Mouse (Mus musculus): ENCODE measurements around the gene Fkbp8. TPM values are rescaled to one million over a fixed set of nuclear protein-coding genes. Genes with fewer than 3 reads are reported as not detected.

The Fkbp8 gene
- total and polyA plus RNA-seq, 3 experiments = 176 to 266 (median 178) TPM

DNA sequence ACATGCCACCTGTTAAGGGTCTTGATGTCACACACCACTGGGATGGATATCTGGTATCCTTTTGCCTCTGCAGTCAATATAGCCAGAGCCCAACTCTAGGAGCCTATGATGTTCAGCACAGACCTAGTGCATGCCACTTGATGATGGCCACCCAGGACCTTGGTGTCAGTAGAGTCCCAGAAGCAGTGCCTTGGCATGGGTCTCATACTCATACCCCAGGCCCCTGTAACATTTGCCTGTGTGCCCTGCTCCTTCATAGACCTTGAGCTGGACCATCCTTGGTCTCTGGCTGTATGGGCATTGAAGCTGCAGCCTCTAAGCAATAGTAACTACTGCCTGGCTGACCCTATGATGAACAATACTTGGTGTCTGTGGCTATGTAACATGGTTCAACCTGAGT lies 46.8 kb downstream of the Fkbp8 start:
- Histone ChIP-seq H3K4me3 (replicated peaks in 1 of 3; ENCODE audit: low read depth in 2 of 3, low read length in 2 of 3, poor library complexity in 1 of 3) (no peak overlapping the region), H3K9ac (ENCODE audit: insufficient read depth, low read depth) (no peak overlapping the region), H3K27ac (ENCODE audit: insufficient read depth, low read depth) (no peak overlapping the region), H3K4me2 (ENCODE audit: insufficient read depth, low read depth, poor library complexity, severe bottlenecking) (no peak overlapping the region), H3K36me3 (replicated peaks in 1 of 2; ENCODE audit: control insufficient read depth in 1 of 2, insufficient read depth in 1 of 2, low read length in 1 of 2) (peaks cover 30 to 87% of the 10 kb centered on the region in 2 experiments), H3K79me2 (replicated peaks; ENCODE audit: control insufficient read depth, extremely low read depth, insufficient read depth, poor library complexity, severe bottlenecking) (no peaks in the 10 kb centered on the region), H3K4me1 (ENCODE audit: control insufficient read depth in 1 of 2, insufficient read depth in 2 of 2) (peaks cover 8 to 27% of the 10 kb centered on the region in 2 experiments), H3K9me3 (replicated peaks; ENCODE audit: low read length) (no peaks in the 10 kb centered on the region), H3K27me3 (replicated peaks) (no peaks in the 10 kb centered on the region)
- in situ Hi-C loops (cut with MboI; ENCODE audit: low pct_ligation_motif_present, low pct_unique_long_range_greater_than_20kb, low sequenced_read_pairs) (no loop called here), dilution Hi-C loops (cut with MboI; ENCODE audit: extremely low pct_ligation_motif_present, extremely low pct_unique_long_range_greater_than_20kb, low sequenced_read_pairs) (no loop called here)
- no peak for DNase-seq (ENCODE audit: extremely low read depth)
- TF ChIP-seq GABPA (IDR thresholded peaks at IDR 0.05; ENCODE audit: insufficient replicate concordance, low read depth, low read length) = no peak
- TF ChIP-seq KAT2A (IDR thresholded peaks at IDR 0.05; ENCODE audit: insufficient replicate concordance, low read length) = no peak
- TF ChIP-seq MAX (IDR thresholded peaks at IDR 0.05; ENCODE audit: low read length) = no peak
- no peak for TF ChIP-seq SIN3A (IDR thresholded peaks at IDR 0.05; ENCODE audit: low read length)
- TF ChIP-seq CHD1 (IDR thresholded peaks at IDR 0.05; ENCODE audit: low read depth, low read length) = no peak
- no peak for TF ChIP-seq TBP (conservative IDR thresholded peaks at IDR 0.05; ENCODE audit: low read depth, low read length)
- TF ChIP-seq RCOR1 (conservative IDR thresholded peaks at IDR 0.05; ENCODE audit: low read depth, low read length) = no peak
- no peak for TF ChIP-seq CTCF (conservative IDR thresholded peaks at IDR 0.05 in 1 of 2, IDR thresholded peaks at IDR 0.05 in 1 of 2; ENCODE audit: low read depth in 2 of 2, low read length in 2 of 2)
- no peak for TF ChIP-seq JUN (IDR thresholded peaks at IDR 0.05; ENCODE audit: insufficient read depth, low read depth, low read length)
- no peak for TF ChIP-seq NELFE (IDR thresholded peaks at IDR 0.05; ENCODE audit: low read depth, low read length)
- TF ChIP-seq MEF2A (IDR thresholded peaks at IDR 0.05; ENCODE audit: borderline replicate concordance, low read depth, low read length) = no peak
- no peak for TF ChIP-seq JUND (conservative IDR thresholded peaks at IDR 0.05; ENCODE audit: low read depth, low read length)
- TF ChIP-seq ZMIZ1 (IDR thresholded peaks at IDR 0.05; ENCODE audit: low read depth, low read length) = no peak
- no peak for TF ChIP-seq IRF4 (IDR thresholded peaks at IDR 0.05; ENCODE audit: low read depth, low read length)
- TF ChIP-seq EP300 (IDR thresholded peaks at IDR 0.05; ENCODE audit: low read length) = no peak
- no peak for TF ChIP-seq ELF1 (IDR thresholded peaks at IDR 0.05; ENCODE audit: low read depth, low read length)
- TF ChIP-seq PAX5 (IDR thresholded peaks at IDR 0.05; ENCODE audit: low read length) = no peak

DNA sequence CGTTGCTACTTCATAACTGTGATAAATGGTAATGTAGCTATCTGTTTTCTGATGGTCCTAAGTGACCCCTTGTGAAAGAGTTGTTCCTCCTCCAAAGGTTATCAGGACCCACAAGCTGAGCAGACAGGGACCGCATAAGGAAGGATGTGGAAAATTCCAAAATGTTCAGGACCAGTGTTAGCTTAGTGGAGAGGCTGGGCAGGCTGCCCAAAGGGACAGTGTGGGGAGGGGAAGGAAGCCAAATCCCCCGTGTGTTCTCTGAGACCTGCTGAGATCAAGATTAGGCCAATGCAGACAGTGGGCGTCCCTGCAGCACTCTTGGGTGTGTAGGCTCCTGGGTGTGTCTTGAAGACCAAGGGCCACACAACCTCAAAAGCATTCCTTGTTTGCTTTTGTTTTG lies 47.4 kb downstream of the Fkbp8 start:
- H3K9me3 ChIP-seq (replicated peaks; ENCODE audit: low read length) = no peaks in the 10 kb centered on the region
- H3K79me2 ChIP-seq (replicated peaks; ENCODE audit: control insufficient read depth, extremely low read depth, insufficient read depth, poor library complexity, severe bottlenecking) = no peaks in the 10 kb centered on the region
- H3K36me3 ChIP-seq (replicated peaks in 1 of 2; ENCODE audit: control insufficient read depth in 1 of 2, insufficient read depth in 1 of 2, low read length in 1 of 2) = peaks cover 31 to 83% of the 10 kb centered on the region in 2 experiments
- dilution Hi-C loops (cut with MboI; ENCODE audit: extremely low pct_ligation_motif_present, extremely low pct_unique_long_range_greater_than_20kb, low sequenced_read_pairs) (no loop called here), in situ Hi-C loops (cut with MboI; ENCODE audit: low pct_ligation_motif_present, low pct_unique_long_range_greater_than_20kb, low sequenced_read_pairs) (no loop called here)
- TF ChIP-seq HCFC1 (IDR thresholded peaks at IDR 0.05; ENCODE audit: low read depth, low read length) (no peak), NRF1 (IDR thresholded peaks at IDR 0.05; ENCODE audit: low read depth, low read length) (no peak), ELF1 (IDR thresholded peaks at IDR 0.05; ENCODE audit: low read depth, low read length) (no peak), IRF4 (IDR thresholded peaks at IDR 0.05; ENCODE audit: low read depth, low read length) (no peak), MXI1 (IDR thresholded peaks at IDR 0.05; ENCODE audit: low read depth, low read length) (no peak), UBTF (IDR thresholded peaks at IDR 0.05; ENCODE audit: low read depth, low read length) (no peak), MEF2A (IDR thresholded peaks at IDR 0.05; ENCODE audit: borderline replicate concordance, low read depth, low read length) (no peak), CHD1 (IDR thresholded peaks at IDR 0.05; ENCODE audit: low read depth, low read length) (no peak), MYC (IDR thresholded peaks at IDR 0.05; ENCODE audit: low read depth, low read length) (no peak), NELFE (IDR thresholded peaks at IDR 0.05; ENCODE audit: low read depth, low read length) (no peak), TBP (conservative IDR thresholded peaks at IDR 0.05; ENCODE audit: low read depth, low read length) (no peak), RAD21 (IDR thresholded peaks at IDR 0.05; ENCODE audit: low read depth, low read length) (no peak), MAFK (IDR thresholded peaks at IDR 0.05; ENCODE audit: insufficient replicate concordance, low read length) (no peak), SMC3 (IDR thresholded peaks at IDR 0.05; ENCODE audit: low read depth, low read length) (no peak), USF1 (IDR thresholded peaks at IDR 0.05; ENCODE audit: low read depth, low read length) (no peak), JUND (conservative IDR thresholded peaks at IDR 0.05; ENCODE audit: low read depth, low read length) (no peak), ZC3H11A (IDR thresholded peaks at IDR 0.05; ENCODE audit: low read depth, low read length) (no peak), SIN3A (IDR thresholded peaks at IDR 0.05; ENCODE audit: low read length) (no peak), TCF12 (IDR thresholded peaks at IDR 0.05; ENCODE audit: low read depth, low read length) (no peak), ETS1 (conservative IDR thresholded peaks at IDR 0.05; ENCODE audit: low read depth, low read length) (no peak)
- DNase-seq (ENCODE audit: extremely low read depth) = no peak
- no peaks in the 10 kb centered on the region for H3K27me3 ChIP-seq (replicated peaks)
- H3K9ac ChIP-seq (ENCODE audit: insufficient read depth, low read depth) = no peak overlapping the region
- peaks cover 8 to 23% of the 10 kb centered on the region in 2 experiments for H3K4me1 ChIP-seq (ENCODE audit: control insufficient read depth in 1 of 2, insufficient read depth in 2 of 2)
- H3K4me2 ChIP-seq (ENCODE audit: insufficient read depth, low read depth, poor library complexity, severe bottlenecking) = no peak overlapping the region
- no peak overlapping the region for H3K27ac ChIP-seq (ENCODE audit: insufficient read depth, low read depth)
- H3K4me3 ChIP-seq (replicated peaks in 1 of 3; ENCODE audit: low read depth in 2 of 3, low read length in 2 of 3, poor library complexity in 1 of 3) = no peak overlapping the region
